Mouse (Mus musculus) regulatory T cell (primary cell): ENCODE results near the gene Gm21319.

Experiments used
- in situ Hi-C: fragments of 300-600 bp; cut with MboI, MseI; formaldehyde crosslinking; loops from one replicate; pipeline ENCODE4 v1.15.1; 2025; ENCODE audit warnings: high pct_unique_total_duplicates

Gm21319 gene

DNA sequence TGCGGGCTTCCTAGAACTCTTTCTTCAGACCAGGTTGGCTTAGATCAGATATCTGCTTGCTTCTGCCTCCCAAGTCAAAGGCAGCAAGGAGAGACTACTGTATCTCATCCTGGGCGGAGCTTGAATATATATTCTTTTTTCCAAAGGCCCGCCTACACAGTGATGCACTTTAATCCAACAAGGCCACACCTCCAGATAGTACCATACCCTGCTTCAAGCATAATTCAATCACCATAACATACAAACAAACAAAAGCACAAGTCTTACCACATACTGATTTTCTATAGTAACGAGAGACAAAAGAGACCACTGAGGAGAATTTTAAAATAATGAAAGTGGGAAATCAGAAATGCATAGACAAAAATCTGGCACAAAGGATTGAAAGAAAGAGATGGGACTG, at the start of gene Gm21319:
Gene Gm21319, minus strand, starts transcription at position 101 of the 400 bp plus-strand sequence.
- in situ Hi-C loops, result loop anchor here (25.0 kb wide), 1 partner anchor 112 kb away; the partner anchor contains the start of gene Gm2022

DNA sequence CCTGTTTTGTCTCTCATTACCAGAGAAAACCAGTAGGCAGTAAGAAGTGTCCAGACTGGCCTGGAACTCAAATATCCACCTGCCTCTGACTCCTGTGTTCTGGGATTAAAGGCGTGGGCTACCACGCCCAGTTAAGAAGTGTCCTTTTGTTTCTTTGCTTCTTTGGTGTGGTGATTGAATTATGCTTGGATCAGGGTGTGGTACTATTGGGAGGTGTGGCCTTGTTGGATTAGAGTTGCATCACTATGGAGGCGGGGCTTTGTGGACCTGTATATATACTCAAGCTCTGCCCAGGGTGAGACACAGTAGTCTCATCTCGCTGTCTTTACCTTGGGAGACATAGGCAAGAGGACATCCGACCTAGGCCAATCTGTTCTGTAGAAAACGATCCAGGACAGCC, 40.7 kb upstream of the Gm21319 start, which contains the start of gene BB287469:
Gene BB287469, plus strand, starts transcription at position 301 of the 400 bp plus-strand sequence.
- in situ Hi-C loops, result loop anchor here (5.0 kb wide), 2 partner anchors 199 to 326 kb away; partner anchors contain the start of gene Gm4027

DNA sequence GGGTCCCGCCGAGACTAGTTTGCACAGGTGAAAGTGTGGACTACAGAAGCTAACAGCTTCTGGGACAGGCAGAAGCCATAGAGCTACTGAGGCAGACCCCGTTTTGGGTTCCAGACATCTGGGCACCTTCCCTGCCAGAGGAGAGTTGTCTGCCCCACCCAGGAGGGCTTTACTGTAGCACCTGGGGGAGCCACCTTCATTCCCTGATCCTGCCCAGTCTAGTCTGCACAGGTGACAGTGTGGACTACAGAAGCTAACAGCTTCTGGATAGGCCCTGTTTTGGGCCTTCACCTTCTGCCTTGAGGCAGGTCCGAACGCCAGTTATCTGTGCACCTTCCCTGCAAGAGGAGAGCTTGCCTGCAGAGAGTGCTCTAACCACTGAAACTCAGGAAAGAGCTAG, 22.4 kb upstream of the Gm21319 start:
- in situ Hi-C loops, result loop anchor here (10.0 to 25.0 kb wide), 2 partner anchors 89 to 457 kb away; partner anchors contain the start of genes Gm2022 and Gm8332

DNA sequence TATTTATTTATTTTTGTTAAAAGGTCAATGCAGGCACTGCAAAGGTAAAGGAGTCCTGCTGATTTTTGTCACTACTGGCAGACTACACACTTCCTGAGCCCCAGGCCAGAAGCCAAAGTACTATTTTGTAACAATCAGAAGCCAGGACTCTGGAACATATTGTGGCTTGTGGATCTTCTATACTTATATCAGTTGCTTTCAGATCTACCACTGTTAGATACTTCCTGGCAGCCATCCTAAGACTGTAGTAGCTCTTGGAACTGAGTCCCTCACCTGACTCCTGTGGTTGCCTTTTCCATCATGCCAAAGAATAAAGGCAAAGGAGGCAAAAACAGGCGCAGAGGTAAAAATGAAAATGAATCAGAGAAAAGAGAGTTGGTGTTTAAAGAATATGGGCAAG, 19.7 kb upstream of the Gm21319 start, which contains the start of gene Gm21936:
Gene Gm21936, plus strand, starts transcription at position 301 of the 400 bp plus-strand sequence.
- in situ Hi-C loops, result loop anchor here (10.0 to 25.0 kb wide), 2 partner anchors 92 to 460 kb away; partner anchors contain the start of genes Gm2022 and Gm8332
